Mouse (Mus musculus) layer of hippocampus, adult 11-12 months (tissue): ENCODE measurements at regions not wholly inside any gene's neighbourhood (a gene's known extent, or its start where the extent isn't known, plus 50 kb on each side); places are given as distances from the start of the nearest gene placed in this dataset.
A peak's percentile ranks its signal among the peaks of the same experiment; 100 is the strongest.
"Not testable (repeated sequence)": the region's sequence is repeated elsewhere in the genome, so short reads cannot be mapped to it uniquely, and the experiment has no call there.

Experiments
- DNase-seq: peaks from one replicate; pipeline ENCODE4 v3.0.0; 2022; ENCODE audit warnings: low spot score

GRCm38 (mm10) chr3:82290373-82290772 is 67.5 kb upstream of the Map9 start:
- DNase-seq: no peak

- DNase-seq: no peak
These were observed 68.8 kb upstream of the Map9 start for GRCm38 (mm10) chr3:82288996-82289395.

GRCm38 (mm10) chr3:82276977-82277714 is 80.7 kb upstream of the Map9 start:
- no peak for DNase-seq

- DNase-seq: no peak
These were observed 82.0 kb upstream of the Map9 start for GRCm38 (mm10) chr3:82275822-82276203.

GRCm38 (mm10) chr3:82274945-82275821 is 82.7 kb upstream of the Map9 start:
- DNase-seq: peak; percentile 35

- no peak for DNase-seq
These were observed 83.5 kb upstream of the Map9 start for GRCm38 (mm10) chr3:82274196-82274937.

- not testable (repeated sequence) for DNase-seq
These were observed 84.3 kb upstream of the Map9 start for GRCm38 (mm10) chr3:82273511-82273910.

GRCm38 (mm10) chr3:82271965-82272364 is 85.9 kb upstream of the Map9 start:
- DNase-seq: no peak

- no peak for DNase-seq
These were observed 91.9 kb upstream of the Map9 start for GRCm38 (mm10) chr3:82265941-82266340.

GRCm38 (mm10) chr3:82261976-82262375 is 95.9 kb upstream of the Map9 start:
- DNase-seq: no peak

- DNase-seq: no peak
These were observed 97.7 kb upstream of the Map9 start for GRCm38 (mm10) chr3:82259986-82260652.

- peak; percentile 58 for DNase-seq
These were observed 105.2 kb upstream of the Gucy1a1 start for GRCm38 (mm10) chr3:82250796-82251261.

- DNase-seq: peak; percentile 6
These were observed 104.6 kb upstream of the Gucy1a1 start for GRCm38 (mm10) chr3:82249968-82250795.

- DNase-seq: no peak
These were observed 90.9 kb upstream of the Gucy1a1 start for GRCm38 (mm10) chr3:82236377-82237057.

- DNase-seq: no peak
These were observed 88.7 kb upstream of the Gucy1a1 start for GRCm38 (mm10) chr3:82234306-82234705.

GRCm38 (mm10) chr3:82223379-82223778 is 77.8 kb upstream of the Gucy1a1 start:
- DNase-seq: no peak

GRCm38 (mm10) chr3:82221924-82222323 is 76.3 kb upstream of the Gucy1a1 start:
- DNase-seq: no peak

GRCm38 (mm10) chr3:82219192-82219885 is 73.8 kb upstream of the Gucy1a1 start:
- DNase-seq: not testable (repeated sequence)

GRCm38 (mm10) chr3:82214566-82215465 is 69.2 kb upstream of the Gucy1a1 start:
- no peak for DNase-seq
